Mouse (Mus musculus) ES-E14 (cell line): Measurements from ENCODE around the gene Klf11. TPM values are rescaled to one million over a fixed set of nuclear protein-coding genes. Genes with fewer than 3 reads are reported as not detected.

Experiments used
- DNase-seq: peaks from one replicate; pipeline ENCODE4 v3.0.0-alpha.2; 2013; ENCODE audit warnings: low read depth, low spot score
- H3K27ac ChIP-seq: 2 replicates; pipeline ENCODE4 v1.5.1; 2012; ENCODE audit warnings: low read depth, mild to moderate bottlenecking, low read length, moderate library complexity, mixed read lengths; ENCODE audit not compliant: poor library complexity, insufficient read depth, severe bottlenecking
- H3K36me3 ChIP-seq: 2 replicates; pipeline ENCODE4 v1.6.1; 2012; ENCODE audit warnings: mild to moderate bottlenecking, low read length, moderate library complexity, mixed read lengths; ENCODE audit not compliant: control insufficient read depth, poor library complexity, insufficient read depth, severe bottlenecking
- H3K4me1 ChIP-seq, 2 experiments: fragments of 150-350 bp in 1 of 2; sonication (generic) in 1 of 2; 2 replicates each; pipeline ENCODE4 v1.6.1; 2012; ENCODE audit warnings: low read length in 2 of 2, mild to moderate bottlenecking in 1 of 2, mixed read lengths in 1 of 2; ENCODE audit not compliant: control insufficient read depth in 2 of 2, insufficient read depth in 2 of 2, poor library complexity in 1 of 2
- H3K4me3 ChIP-seq, 2 experiments: fragments of 150-350 bp in 1 of 2; sonication (generic) in 1 of 2; 2 replicates each; pipeline ENCODE4 v1.5.1; 2012; ENCODE audit warnings: low read length in 2 of 2, low read depth in 1 of 2, mild to moderate bottlenecking in 1 of 2, mixed read lengths in 1 of 2; ENCODE audit not compliant: insufficient read depth in 1 of 2, poor library complexity in 1 of 2, severe bottlenecking in 1 of 2
- H3K9ac ChIP-seq: 2 replicates; pipeline ENCODE4 v1.6.1; 2012; ENCODE audit warnings: low read depth, mild to moderate bottlenecking, low read length, mixed read lengths; ENCODE audit not compliant: poor library complexity, insufficient read depth, severe bottlenecking
- H3K9me3 ChIP-seq: fragments of 150-350 bp; sonication (generic); 2 replicates; pipeline ENCODE4 v1.6.1; 2012; ENCODE audit warnings: low read depth, mild to moderate bottlenecking, low read length; ENCODE audit not compliant: control insufficient read depth, insufficient read depth
- CHD2 ChIP-seq: IDR thresholded peaks from 2 replicates; pipeline ENCODE4 v1.6.1; 2014; ENCODE audit warnings: mild to moderate bottlenecking, low read depth, low read length, inconsistent platforms
- HCFC1 ChIP-seq: IDR thresholded peaks from 2 replicates; pipeline ENCODE4 v1.6.1; 2012; ENCODE audit warnings: low read length, inconsistent platforms, borderline replicate concordance; ENCODE audit not compliant: insufficient read depth
- MAFK ChIP-seq: IDR thresholded peaks from 2 replicates; pipeline ENCODE4 v1.6.1; 2014; ENCODE audit warnings: mild to moderate bottlenecking, low read depth, low read length, inconsistent platforms; ENCODE audit not compliant: insufficient read depth
- ZC3H11A ChIP-seq: IDR thresholded peaks from 2 replicates; pipeline ENCODE4 v1.6.1; 2012; ENCODE audit warnings: low read depth, mild to moderate bottlenecking, inconsistent platforms, low read length, borderline replicate concordance
- ZNF384 ChIP-seq: IDR thresholded peaks from 2 replicates; pipeline ENCODE4 v1.6.1; 2012; ENCODE audit warnings: low read depth, low read length, inconsistent platforms
- in situ Hi-C, 2 experiments: fragments of 600-800 bp; cut with MboI; formaldehyde crosslinking; loops; one replicate each; pipeline ENCODE4 v1.15.1; 2025; ENCODE audit warnings: low sequenced_read_pairs in 2 of 2, inconsistent platforms in 1 of 2; ENCODE audit not compliant: unreplicated experiment in 2 of 2
- total RNA-seq: library from RNA; depleted of rRNA; stranded (reverse); fragments of 300-350 nt; gene quantifications from 2 replicates; pipeline ENCODE4 v1.2.3, GENCODE M21; 2012

The Klf11 gene
- total RNA-seq, 1 experiment = 7.3 TPM

DNA sequence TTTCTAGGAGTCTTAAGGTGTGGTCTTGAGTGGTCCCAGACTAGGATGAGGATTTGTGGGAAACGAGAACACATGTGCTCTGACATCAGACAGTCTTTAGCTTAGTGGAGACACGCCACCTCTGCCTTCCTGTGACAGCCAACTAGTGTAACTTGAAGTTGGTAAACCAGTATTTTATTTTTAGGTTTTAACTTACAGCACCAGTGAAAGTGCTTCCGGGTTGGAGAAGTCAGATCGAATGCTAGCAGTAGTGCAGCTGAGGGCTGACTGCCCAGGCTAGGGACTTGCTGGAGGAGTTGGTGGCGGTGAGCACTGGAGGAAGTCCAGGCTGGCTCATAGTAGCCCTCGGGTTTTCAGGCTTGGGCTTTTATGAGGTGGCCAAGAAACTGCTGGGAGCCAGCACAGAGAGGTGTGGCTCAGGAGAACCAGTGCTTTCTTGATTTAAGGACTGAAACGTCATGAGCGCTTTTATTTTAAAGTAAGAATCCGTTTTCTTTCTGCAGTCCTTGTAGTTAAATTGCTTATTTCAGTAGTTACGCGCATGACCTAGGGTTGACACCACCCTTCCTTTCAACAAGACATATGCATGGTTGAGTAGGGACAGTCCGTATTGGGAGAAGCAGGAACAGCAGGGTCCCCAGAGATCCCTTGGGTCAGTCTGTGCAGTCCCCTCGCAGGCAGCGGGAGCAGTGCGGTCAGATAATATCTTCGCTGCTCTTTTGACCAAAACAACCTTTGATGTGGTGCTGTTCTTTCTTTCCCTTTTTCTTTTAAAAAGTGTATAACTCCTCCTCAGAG, 3.2 kb downstream of the Klf11 start:
- Histone ChIP-seq H3K9me3 (no peaks in the 10 kb centered on the region), H3K4me1 (peaks cover 6 to 7% of the 10 kb centered on the region in 2 experiments; a peak in 3 of 4 replicates), H3K36me3 (peaks cover 27% of the 10 kb centered on the region), H3K27ac (no peak overlapping the region), H3K9ac (no peak overlapping the region), H3K4me3 (no peak overlapping the region)
- no peak for DNase-seq
- in situ Hi-C loops = no loop called here
- TF ChIP-seq HCFC1 (no peak), MAFK (no peak), CHD2 (no peak), ZNF384 (no peak), ZC3H11A (no peak)

- DNase-seq = no peak
- in situ Hi-C loops = no loop called here
- Histone ChIP-seq H3K9ac (no peak overlapping the region), H3K4me1 (peaks cover 3% of the 10 kb centered on the region in 2 experiments; a peak in 2 of 4 replicates), H3K36me3 (peaks cover 35% of the 10 kb centered on the region), H3K27ac (no peak overlapping the region), H3K9me3 (no peaks in the 10 kb centered on the region), H3K4me3 (no peak overlapping the region)
- no peak for TF ChIP-seq CHD2
- no peak for TF ChIP-seq MAFK
- no peak for TF ChIP-seq ZNF384
- TF ChIP-seq HCFC1 = no peak
- TF ChIP-seq ZC3H11A = no peak
Observed at GRCm38 (mm10) chr12:24656436-24656835, 5.4 kb downstream of the Klf11 start.

DNA sequence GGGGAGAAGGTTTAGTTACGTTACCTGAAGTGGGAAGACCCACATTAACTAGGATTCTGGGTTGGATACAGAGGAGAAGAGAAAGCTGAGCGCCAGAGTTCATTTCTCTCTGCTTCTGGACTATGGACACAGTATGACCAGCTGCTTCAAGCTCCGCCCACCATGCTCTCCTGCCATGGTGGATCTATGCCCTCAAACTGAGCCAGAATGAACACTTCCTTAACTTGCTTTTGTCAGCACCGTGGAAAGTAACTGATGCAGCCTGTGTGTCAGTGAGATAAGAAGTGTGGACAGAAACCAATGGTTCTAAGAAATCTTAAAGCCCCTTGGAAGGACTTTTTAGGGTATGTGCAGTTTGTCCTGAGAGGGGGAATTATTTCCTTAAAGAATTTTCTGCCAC, 7.9 kb downstream of the Klf11 start:
- Histone ChIP-seq H3K36me3 (peaks cover 34% of the 10 kb centered on the region), H3K9me3 (no peaks in the 10 kb centered on the region), H3K9ac (no peak overlapping the region), H3K27ac (no peak overlapping the region), H3K4me1 (no peaks in the 10 kb centered on the region), H3K4me3 (no peak overlapping the region)
- no peak for DNase-seq
- no peak for TF ChIP-seq HCFC1
- TF ChIP-seq ZNF384 = no peak
- TF ChIP-seq CHD2 = no peak
- no peak for TF ChIP-seq ZC3H11A
- TF ChIP-seq MAFK = no peak
- in situ Hi-C loops = no loop called here

DNA sequence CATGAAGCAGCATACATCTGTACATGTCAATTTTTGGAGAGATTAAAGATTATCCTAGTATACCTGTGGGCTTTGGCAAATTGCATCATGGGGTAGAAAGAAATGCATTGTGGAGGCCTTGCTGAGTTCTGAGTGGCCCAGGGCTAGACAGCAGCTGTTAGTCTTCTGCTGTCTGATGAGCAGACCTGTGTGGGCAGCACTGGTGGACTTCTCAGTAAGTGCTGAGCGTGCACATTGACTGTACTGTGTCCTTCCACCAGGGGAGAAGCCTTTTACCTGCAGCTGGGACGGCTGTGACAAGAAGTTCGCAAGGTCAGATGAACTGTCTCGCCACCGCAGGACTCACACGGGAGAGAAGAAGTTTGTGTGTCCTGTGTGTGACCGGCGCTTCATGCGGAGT, 8.8 kb downstream of the Klf11 start:
- H3K9me3 ChIP-seq = no peaks in the 10 kb centered on the region
- no peak overlapping the region for H3K27ac ChIP-seq
- no peak for DNase-seq
- in situ Hi-C loops = no loop called here
- no peak for TF ChIP-seq ZNF384
- peak; percentile 85 for TF ChIP-seq MAFK
- no peak overlapping the region for H3K9ac ChIP-seq
- H3K36me3 ChIP-seq = peaks cover 28% of the 10 kb centered on the region
- H3K4me3 ChIP-seq = no peak overlapping the region
- no peaks in the 10 kb centered on the region for H3K4me1 ChIP-seq
